Mouse (Mus musculus): ENCODE measurements around the gene Gm40460.
"Not testable (repeated sequence)": the region's sequence is repeated elsewhere in the genome, so short reads cannot be mapped to it uniquely, and the experiment has no call there.

GRCm38 (mm10) chr7:142285910-142286612 lies 45.2 kb upstream of the Gm40460 start:
- not testable (repeated sequence) for TF ChIP-seq CTCF (IDR thresholded peaks at IDR 0.05; ENCODE audit: low read depth); EP300 (optimal IDR thresholded peaks at IDR 0.05)
